Mouse (Mus musculus): Measurements from ENCODE around the gene Fam186b. TPM values are rescaled to one million over a fixed set of nuclear protein-coding genes. Genes with fewer than 3 reads are reported as not detected.

Gene Fam186b
- polyA plus RNA-seq, 1 experiment from 2014 or later, result 0.62 TPM

GRCm38 (mm10) chr15:99234326-99235010, 61.2 kb downstream of the Fam186b start:
- H3K4me1 ChIP-seq, result no peaks in the 10 kb centered on the region
- no peak for ATAC-seq (replicated peaks)
- H3K9me3 ChIP-seq, result no peaks in the 10 kb centered on the region
- no peak overlapping the region for H3K27ac ChIP-seq
- H3K9ac ChIP-seq, result no peak overlapping the region
- H3K4me3 ChIP-seq, result no peak overlapping the region
- WGBS, result 57% methylated on average over 12 of the region's 12 CpGs
- H3K27me3 ChIP-seq (replicated peaks), result peaks cover 21% of the 10 kb centered on the region
- no peaks in the 10 kb centered on the region for H3K36me3 ChIP-seq (replicated peaks)
- H3K4me2 ChIP-seq, result no peak overlapping the region

- Histone ChIP-seq H3K4me3 (no peak overlapping the region), H3K27ac (no peak overlapping the region), H3K9me3 (no peaks in the 10 kb centered on the region), H3K4me1 (no peaks in the 10 kb centered on the region), H3K9ac (no peak overlapping the region), H3K27me3 (replicated peaks) (peaks cover 27% of the 10 kb centered on the region), H3K36me3 (replicated peaks) (no peaks in the 10 kb centered on the region), H3K4me2 (no peak overlapping the region)
- no peak for ATAC-seq (replicated peaks)
- WGBS, result 64% methylated on average over 17 of the region's 17 CpGs
Measured at GRCm38 (mm10) chr15:99233719-99234118, 62.0 kb downstream of the Fam186b start.

GRCm38 (mm10) chr15:99231998-99232397, 63.7 kb downstream of the Fam186b start:
- Histone ChIP-seq H3K27ac (no peak overlapping the region), H3K9ac (no peak overlapping the region), H3K9me3 (no peaks in the 10 kb centered on the region), H3K4me3 (no peak overlapping the region), H3K36me3 (replicated peaks) (no peaks in the 10 kb centered on the region), H3K27me3 (replicated peaks) (peaks cover 44% of the 10 kb centered on the region), H3K4me2 (no peak overlapping the region), H3K4me1 (no peaks in the 10 kb centered on the region)
- WGBS, result 80% methylated on average over 10 of the region's 10 CpGs
- no peak for ATAC-seq (replicated peaks)

DNA sequence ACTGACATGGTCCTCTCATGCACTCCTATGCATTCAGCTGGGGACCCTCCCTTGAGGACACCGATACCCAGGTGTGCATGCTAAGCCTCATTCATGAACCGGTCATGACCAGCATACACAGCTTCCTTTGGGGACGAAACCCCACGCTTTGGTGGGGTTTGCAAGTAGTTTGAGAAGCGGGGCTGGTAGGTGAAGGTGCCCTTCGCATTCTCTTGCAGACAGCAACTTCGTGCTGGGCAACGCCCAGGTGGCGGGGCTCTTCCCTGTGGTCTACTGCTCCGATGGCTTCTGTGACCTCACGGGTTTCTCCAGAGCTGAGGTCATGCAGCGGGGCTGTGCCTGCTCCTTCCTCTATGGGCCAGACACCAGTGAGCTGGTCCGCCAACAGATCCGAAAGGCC, 69.6 kb downstream of the Fam186b start:
- H3K36me3 ChIP-seq (replicated peaks), result no peaks in the 10 kb centered on the region
- no peak for ATAC-seq (replicated peaks)
- no peak overlapping the region for H3K27ac ChIP-seq
- no peaks in the 10 kb centered on the region for H3K9me3 ChIP-seq
- 13% methylated on average over 14 of the region's 14 CpGs for WGBS
- H3K4me1 ChIP-seq, result peaks cover 34% of the 10 kb centered on the region
- no peak overlapping the region for H3K4me2 ChIP-seq
- no peak overlapping the region for H3K4me3 ChIP-seq
- peaks cover 84% of the 10 kb centered on the region for H3K27me3 ChIP-seq (replicated peaks)
- H3K9ac ChIP-seq, result no peak overlapping the region

DNA sequence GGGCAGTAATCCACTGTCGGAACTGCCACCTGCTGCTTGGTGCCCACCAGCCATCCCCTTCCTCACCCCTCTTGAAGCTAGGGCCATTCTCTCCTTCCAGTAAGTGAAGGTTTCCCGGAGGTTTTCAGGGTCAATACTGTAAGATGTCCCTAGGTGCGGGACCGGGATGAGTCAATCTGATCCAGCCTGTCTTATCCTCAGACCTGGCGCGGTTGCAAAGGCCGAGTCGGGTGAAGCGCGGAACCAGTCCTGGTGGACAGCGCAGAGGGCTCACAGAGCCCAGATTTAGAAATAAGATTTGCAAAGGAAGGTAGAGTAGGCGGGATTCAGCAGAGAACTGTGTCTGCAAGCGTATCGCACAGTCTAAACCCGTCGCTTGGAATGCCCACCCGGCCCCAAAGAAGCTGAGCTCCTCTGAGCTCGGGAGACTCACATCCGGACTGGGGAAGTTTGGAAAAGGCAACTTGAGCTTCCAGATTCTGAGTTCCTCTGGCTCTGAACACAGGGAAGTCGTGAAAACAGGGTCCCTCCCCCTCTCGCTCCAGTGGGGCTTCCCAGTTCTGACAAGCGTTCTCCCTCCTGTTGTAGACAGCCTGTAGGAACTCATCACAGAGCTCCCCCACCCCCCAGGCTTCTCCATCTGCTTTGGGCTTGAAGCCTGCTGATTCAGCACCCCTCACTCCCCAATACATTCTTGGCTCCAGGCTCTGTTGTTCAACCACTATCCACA, 70.4 kb downstream of the Fam186b start:
- no peak for ATAC-seq (replicated peaks)
- no peak overlapping the region for H3K27ac ChIP-seq
- no peaks in the 10 kb centered on the region for H3K36me3 ChIP-seq (replicated peaks)
- H3K4me2 ChIP-seq, result peak overlapping the region; percentile 52; the same call in 1 of the 2 replicates
- H3K4me3 ChIP-seq, result peak overlapping the region; percentile 36
- H3K4me1 ChIP-seq, result peaks cover 34% of the 10 kb centered on the region
- no peaks in the 10 kb centered on the region for H3K9me3 ChIP-seq
- H3K27me3 ChIP-seq (replicated peaks), result peaks cover 89% of the 10 kb centered on the region
- WGBS, result under 1% methylated on average over 22 of the region's 22 CpGs
- no peak overlapping the region for H3K9ac ChIP-seq

DNA sequence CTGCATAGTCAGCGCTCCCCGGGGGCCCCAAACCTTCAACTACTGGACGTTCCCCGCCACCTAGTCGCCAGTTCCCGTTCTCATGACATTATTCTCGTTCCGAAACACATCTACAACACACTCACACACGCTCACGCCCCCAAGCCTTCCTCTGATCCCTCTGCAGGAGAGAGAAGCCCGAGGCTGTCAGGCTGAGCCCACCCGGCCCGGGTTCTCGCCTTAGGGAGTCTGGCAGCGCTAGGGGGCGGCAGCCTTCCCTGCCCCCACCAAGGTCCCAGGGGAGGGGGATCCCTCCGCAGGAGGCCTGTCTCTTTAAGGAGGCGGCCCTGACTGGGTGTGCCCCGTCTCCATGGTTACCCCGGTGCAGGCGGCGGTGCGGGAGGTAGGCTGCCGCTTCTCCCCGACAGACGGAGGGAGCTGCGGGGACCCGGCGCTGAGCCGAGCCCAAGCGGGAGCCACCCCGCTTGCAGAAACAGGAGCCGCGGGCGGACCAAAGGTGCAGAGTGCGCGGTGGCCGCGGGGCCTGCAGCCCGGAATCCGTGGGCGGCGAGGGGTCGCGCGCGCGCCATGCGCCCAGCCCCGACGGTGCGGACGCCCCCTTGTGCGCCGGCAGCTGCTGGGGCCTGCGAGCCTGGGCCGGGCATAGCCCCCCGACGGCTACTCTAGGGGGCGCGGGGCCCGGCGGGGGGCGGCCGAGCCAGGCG, 71.3 kb downstream of the Fam186b start, which contains the start of gene Kcnh3:
Gene Kcnh3 (plus strand): TSS at position 654 of the 704 bp plus-strand sequence.
- no peak; the same call in 1 of the 2 replicates for ATAC-seq (replicated peaks)
- Histone ChIP-seq H3K4me3 (peak within 1 kb of the TSS; percentile 36), H3K27ac (no peak within 1 kb of the TSS), H3K4me1 (peaks cover 34% of the 10 kb centered on the region), H3K36me3 (replicated peaks) (no peaks in the 10 kb centered on the region), H3K4me2 (peak within 1 kb of the TSS; percentile 52), H3K9me3 (no peaks in the 10 kb centered on the region), H3K27me3 (replicated peaks) (peaks cover 90% of the 10 kb centered on the region), H3K9ac (peak within 1 kb of the TSS; percentile 7; the same call in 1 of the 2 replicates)
- under 1% methylated on average over 40 of the region's 66 CpGs for WGBS

GRCm38 (mm10) chr15:99223585-99224207, 72.0 kb downstream of the Fam186b start:
- peak overlapping the region; percentile 36 for H3K4me3 ChIP-seq
- peaks cover 85% of the 10 kb centered on the region for H3K27me3 ChIP-seq (replicated peaks)
- H3K4me1 ChIP-seq, result peaks cover 34% of the 10 kb centered on the region
- H3K4me2 ChIP-seq, result peak overlapping the region; percentile 52
- ATAC-seq (replicated peaks), result no peak
- H3K9ac ChIP-seq, result no peak overlapping the region
- no peaks in the 10 kb centered on the region for H3K9me3 ChIP-seq
- no peaks in the 10 kb centered on the region for H3K36me3 ChIP-seq (replicated peaks)
- WGBS, result under 1% methylated on average over 43 of the region's 46 CpGs
- no peak overlapping the region for H3K27ac ChIP-seq

- 3% methylated on average over 18 of the region's 18 CpGs for WGBS
- Histone ChIP-seq H3K4me2 (peak overlapping the region; percentile 52), H3K36me3 (replicated peaks) (no peaks in the 10 kb centered on the region), H3K9ac (no peak overlapping the region), H3K4me1 (peaks cover 34% of the 10 kb centered on the region), H3K27ac (no peak overlapping the region), H3K27me3 (replicated peaks) (peaks cover 78% of the 10 kb centered on the region), H3K4me3 (peak overlapping the region; percentile 36), H3K9me3 (no peaks in the 10 kb centered on the region)
- ATAC-seq (replicated peaks), result no peak
Measured at GRCm38 (mm10) chr15:99222794-99223584, 72.7 kb downstream of the Fam186b start.

- H3K27ac ChIP-seq, result no peak overlapping the region
- H3K9me3 ChIP-seq, result no peaks in the 10 kb centered on the region
- no peak for ATAC-seq (replicated peaks)
- H3K27me3 ChIP-seq (replicated peaks), result peaks cover 62% of the 10 kb centered on the region
- H3K9ac ChIP-seq, result no peak overlapping the region
- no peak overlapping the region for H3K4me3 ChIP-seq
- no peaks in the 10 kb centered on the region for H3K36me3 ChIP-seq (replicated peaks)
- H3K4me1 ChIP-seq, result peaks cover 34% of the 10 kb centered on the region
- 6% methylated on average over 8 of the region's 8 CpGs for WGBS
- H3K4me2 ChIP-seq, result no peak overlapping the region
Measured at GRCm38 (mm10) chr15:99221315-99221952, 74.3 kb downstream of the Fam186b start.
